Mouse (Mus musculus) heart, adult 2 months (tissue): ENCODE results near the gene Cebpb.

ENCODE experiments used
- CTCF ChIP-seq: fragments of 200-600 bp; IDR thresholded peaks from 2 replicates; pipeline ENCODE4 v1.8.1; 2022; ENCODE audit warnings: antibody characterized with exemption, mild to moderate bottlenecking, moderate library complexity
- POLR2A ChIP-seq: fragments of 200-500 bp; IDR thresholded peaks from 2 replicates; pipeline ENCODE4 v1.6.1; 2011; ENCODE audit warnings: mild to moderate bottlenecking, low read depth, low read length, control low read depth; ENCODE audit not compliant: insufficient read depth

DNA sequence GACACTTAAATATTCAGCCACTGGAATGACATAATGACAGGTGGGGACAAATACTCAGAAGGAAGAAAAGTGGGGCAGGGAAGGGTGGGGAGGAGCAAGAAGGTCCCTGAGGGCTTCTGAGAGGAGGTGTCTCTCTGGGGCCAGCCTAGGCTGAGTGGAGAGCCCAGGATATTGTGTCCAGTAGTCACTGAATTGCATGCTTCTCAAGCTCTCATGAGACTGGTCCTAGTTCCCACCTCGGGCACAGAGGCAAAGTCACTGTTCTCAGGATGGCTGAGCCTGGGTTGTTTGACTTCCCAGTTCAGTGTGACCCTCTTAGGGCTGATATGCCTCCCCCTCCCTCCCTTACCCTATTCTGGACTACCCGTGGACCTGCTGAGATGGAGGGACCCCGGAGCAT lies 4.1 kb downstream of the Cebpb start:
- TF ChIP-seq CTCF (no peak), POLR2A (peak; percentile 2; the same call in 1 of the 2 replicates)
